Mouse (Mus musculus): ENCODE measurements around the gene Cacna1h. TPM values are rescaled to one million over a fixed set of nuclear protein-coding genes. Genes with fewer than 3 reads are reported as not detected.

The Cacna1h gene
- polyA plus RNA-seq, 1 experiment from 2014 or later, result 2.5 TPM

DNA sequence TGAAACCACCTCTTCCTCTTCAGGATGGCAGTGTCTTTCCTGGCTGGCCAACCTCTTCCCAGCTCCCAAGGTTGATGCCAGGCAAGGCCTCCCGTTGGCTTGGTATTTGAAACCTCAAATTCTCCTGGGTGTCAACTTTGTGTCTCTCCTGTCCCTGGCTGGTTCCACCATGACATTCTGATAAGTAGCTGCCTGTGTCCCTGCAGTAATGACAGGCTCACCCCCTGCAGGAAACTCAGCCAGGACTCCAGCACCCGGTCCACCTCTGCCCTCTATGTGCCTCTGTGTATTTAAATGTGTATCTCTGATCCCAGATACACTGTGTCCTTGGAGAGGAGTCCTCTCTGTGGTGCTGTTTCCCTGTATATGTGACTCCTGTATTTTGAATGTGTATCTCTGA is 32.7 kb upstream of the Cacna1h start:
- 65% methylated on average over 2 of the region's 2 CpGs for WGBS
- no peaks in the 10 kb centered on the region for H3K36me3 ChIP-seq
- peaks cover 7% of the 10 kb centered on the region; the same call in 1 of the 2 replicates for H3K4me1 ChIP-seq
- no peak overlapping the region for H3K27ac ChIP-seq
- H3K4me3 ChIP-seq, result no peak overlapping the region
- H3K4me2 ChIP-seq, result no peak overlapping the region
- no peaks in the 10 kb centered on the region for H3K27me3 ChIP-seq
- no peak for ATAC-seq (ENCODE audit: borderline replicate concordance, extremely low read depth, low FRiP score, low TSS enrichment)
- no peak overlapping the region for H3K9ac ChIP-seq
- no peaks in the 10 kb centered on the region for H3K9me3 ChIP-seq

DNA sequence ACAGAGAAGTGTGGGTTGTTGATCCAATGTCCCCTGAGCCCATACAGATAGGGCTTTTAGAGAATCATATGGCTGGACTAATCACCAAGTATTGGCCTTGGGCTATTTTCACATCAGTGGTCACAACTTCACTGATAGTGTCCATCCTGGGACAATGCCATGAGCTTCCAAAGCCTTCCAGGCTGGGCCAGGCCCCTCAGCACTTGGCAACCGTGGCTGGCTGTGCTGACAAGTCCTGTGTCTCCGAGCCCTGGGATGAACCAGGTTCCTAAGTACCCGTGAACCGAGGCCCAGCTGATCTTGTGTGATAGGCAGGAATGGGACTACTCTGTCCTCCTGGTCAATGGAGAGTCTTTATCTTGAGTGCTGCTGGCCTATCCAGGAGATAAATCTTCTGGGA is 30.5 kb upstream of the Cacna1h start:
- no peak for ATAC-seq (ENCODE audit: borderline replicate concordance, extremely low read depth, low FRiP score, low TSS enrichment)
- no peaks in the 10 kb centered on the region for H3K27me3 ChIP-seq
- H3K4me1 ChIP-seq, result peaks cover 7% of the 10 kb centered on the region; the same call in 1 of the 2 replicates
- no peak overlapping the region for H3K4me3 ChIP-seq
- H3K9ac ChIP-seq, result no peak overlapping the region
- no peaks in the 10 kb centered on the region for H3K9me3 ChIP-seq
- H3K4me2 ChIP-seq, result no peak overlapping the region
- 65% methylated on average over 4 of the region's 4 CpGs for WGBS
- H3K36me3 ChIP-seq, result no peaks in the 10 kb centered on the region
- H3K27ac ChIP-seq, result no peak overlapping the region

DNA sequence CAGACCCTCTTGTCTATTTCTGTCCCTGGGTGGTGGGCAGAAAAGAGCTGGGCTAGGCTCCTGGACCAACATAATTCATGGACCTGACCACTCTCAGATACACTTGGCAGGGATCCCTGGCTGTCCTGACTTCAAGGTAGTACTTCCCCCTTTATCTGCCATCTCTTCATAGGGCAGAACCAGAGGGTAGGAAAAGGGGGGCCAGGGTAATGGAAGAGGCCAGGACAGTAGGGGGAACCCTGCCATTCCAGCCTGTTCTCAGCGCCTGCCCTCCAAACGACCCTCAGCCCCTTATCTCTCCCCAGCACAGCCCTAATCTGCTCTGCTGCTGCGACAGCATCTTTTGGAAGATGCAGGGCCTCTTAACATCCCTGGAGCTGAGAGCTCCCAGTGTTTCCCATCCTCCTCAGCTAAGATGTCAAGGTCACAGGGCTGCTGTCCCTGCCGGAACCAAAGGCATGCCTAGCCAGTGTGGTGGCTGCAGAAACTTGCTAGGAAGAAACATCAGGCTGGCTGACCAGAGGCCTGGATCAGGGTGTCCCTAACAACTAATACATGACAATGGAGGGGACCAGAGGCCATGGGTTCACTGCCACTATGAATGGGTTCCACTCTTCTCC is 29.9 kb upstream of the Cacna1h start:
- Histone ChIP-seq H3K4me3 (no peak overlapping the region), H3K36me3 (no peaks in the 10 kb centered on the region), H3K27ac (no peak overlapping the region), H3K4me2 (no peak overlapping the region), H3K9me3 (no peaks in the 10 kb centered on the region), H3K4me1 (peaks cover 7% of the 10 kb centered on the region; the same call in 1 of the 2 replicates), H3K27me3 (no peaks in the 10 kb centered on the region), H3K9ac (no peak overlapping the region)
- WGBS, result 20% methylated on average over 4 of the region's 4 CpGs
- no peak for ATAC-seq (ENCODE audit: borderline replicate concordance, extremely low read depth, low FRiP score, low TSS enrichment)

- no peak overlapping the region for H3K4me3 ChIP-seq
- no peaks in the 10 kb centered on the region for H3K27me3 ChIP-seq
- peak; percentile 59; the same call in 1 of the 2 replicates for ATAC-seq (ENCODE audit: borderline replicate concordance, extremely low read depth, low FRiP score, low TSS enrichment)
- WGBS, result 14% methylated on average over 9 of the region's 9 CpGs
- H3K36me3 ChIP-seq, result no peaks in the 10 kb centered on the region
- H3K9ac ChIP-seq, result no peak overlapping the region
- H3K4me2 ChIP-seq, result no peak overlapping the region
- H3K27ac ChIP-seq, result no peak overlapping the region
- no peaks in the 10 kb centered on the region for H3K9me3 ChIP-seq
- H3K4me1 ChIP-seq, result peaks cover 7% of the 10 kb centered on the region; the same call in 1 of the 2 replicates
These were observed 28.8 kb upstream of the Cacna1h start for GRCm38 (mm10) chr17:25462236-25462875.

DNA sequence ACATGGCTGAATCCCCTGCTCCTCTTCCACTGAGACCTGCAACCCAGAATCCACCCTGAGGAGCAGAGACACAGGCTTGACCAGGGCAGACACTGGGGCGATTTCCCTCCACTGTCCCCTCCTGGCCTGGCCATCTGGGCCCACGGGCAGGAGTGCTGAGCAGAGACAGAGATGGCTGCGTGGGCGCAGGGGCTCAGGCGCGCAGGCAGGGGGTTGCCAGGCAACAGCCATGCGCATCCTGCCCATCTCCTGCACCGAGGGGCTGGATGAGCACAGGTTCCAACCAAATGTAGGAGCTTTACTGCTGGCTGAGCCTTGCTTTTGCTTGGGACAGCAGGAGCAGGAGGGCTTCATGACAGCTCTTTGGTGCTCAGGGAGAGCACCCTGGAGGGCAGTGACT is 23.0 kb upstream of the Cacna1h start:
- H3K36me3 ChIP-seq, result no peaks in the 10 kb centered on the region
- 39% methylated on average over 8 of the region's 8 CpGs for WGBS

GRCm38 (mm10) chr17:25454272-25454671 is 20.7 kb upstream of the Cacna1h start, which contains the start of gene Tekt4:
TSS of gene Tekt4 (plus strand) at chr17:25454615.
- Histone ChIP-seq H3K4me3 (no peak within 1 kb of the TSS), H3K27ac (no peak within 1 kb of the TSS), H3K36me3 (no peaks in the 10 kb centered on the region), H3K27me3 (no peaks in the 10 kb centered on the region), H3K4me1 (no peaks in the 10 kb centered on the region), H3K4me2 (no peak within 1 kb of the TSS), H3K9ac (no peak within 1 kb of the TSS), H3K9me3 (no peaks in the 10 kb centered on the region)
- 47% methylated on average over 2 of the region's 2 CpGs for WGBS
- ATAC-seq (ENCODE audit: borderline replicate concordance, extremely low read depth, low FRiP score, low TSS enrichment), result no peak

More for the DNA sequence above, 23.0 kb upstream of the Cacna1h start:
- no peak overlapping the region for H3K9ac ChIP-seq
- no peaks in the 10 kb centered on the region for H3K27me3 ChIP-seq
- H3K4me1 ChIP-seq, result no peaks in the 10 kb centered on the region
- H3K9me3 ChIP-seq, result no peaks in the 10 kb centered on the region
- H3K27ac ChIP-seq, result no peak overlapping the region
- H3K4me3 ChIP-seq, result no peak overlapping the region
- H3K4me2 ChIP-seq, result no peak overlapping the region
- ATAC-seq (ENCODE audit: borderline replicate concordance, extremely low read depth, low FRiP score, low TSS enrichment), result no peak

- Histone ChIP-seq H3K4me1 (no peaks in the 10 kb centered on the region; the same call in 1 of the 2 replicates), H3K27me3 (no peaks in the 10 kb centered on the region), H3K36me3 (no peaks in the 10 kb centered on the region), H3K9ac (no peak overlapping the region), H3K4me2 (no peak overlapping the region), H3K4me3 (no peak overlapping the region), H3K27ac (no peak overlapping the region), H3K9me3 (no peaks in the 10 kb centered on the region)
- 59% methylated on average over 5 of the region's 5 CpGs for WGBS
- no peak for ATAC-seq (ENCODE audit: borderline replicate concordance, extremely low read depth, low FRiP score, low TSS enrichment)
These were observed 18.8 kb upstream of the Cacna1h start for GRCm38 (mm10) chr17:25452246-25452965.

DNA sequence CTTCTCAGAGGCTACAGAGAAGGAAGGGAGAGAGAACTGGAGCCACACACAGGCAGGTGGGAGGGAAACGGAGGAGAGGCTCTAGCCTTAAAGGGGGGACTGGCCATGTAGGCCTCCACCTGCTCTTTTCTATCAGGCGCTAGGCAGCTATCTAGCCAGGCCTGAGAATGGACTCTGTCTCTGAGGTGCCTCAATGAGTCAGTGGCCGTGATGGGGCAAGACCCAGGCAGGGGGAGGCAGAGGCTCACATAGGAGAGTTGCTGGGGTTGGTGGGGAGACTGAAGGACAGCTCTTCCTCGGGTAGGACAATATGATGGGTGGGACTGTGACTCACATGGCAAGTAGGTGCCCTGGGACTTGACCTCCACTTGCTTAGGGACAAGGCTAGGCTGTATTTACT is 16.7 kb upstream of the Cacna1h start:
- no peaks in the 10 kb centered on the region for H3K36me3 ChIP-seq
- no peaks in the 10 kb centered on the region for H3K27me3 ChIP-seq
- H3K4me1 ChIP-seq, result no peaks in the 10 kb centered on the region; the same call in 1 of the 2 replicates
- no peak overlapping the region for H3K4me3 ChIP-seq
- H3K9me3 ChIP-seq, result no peaks in the 10 kb centered on the region
- ATAC-seq (ENCODE audit: borderline replicate concordance, extremely low read depth, low FRiP score, low TSS enrichment), result no peak
- H3K9ac ChIP-seq, result no peak overlapping the region
- no peak overlapping the region for H3K27ac ChIP-seq
- WGBS, result 51% methylated on average over 4 of the region's 4 CpGs
- H3K4me2 ChIP-seq, result no peak overlapping the region

DNA sequence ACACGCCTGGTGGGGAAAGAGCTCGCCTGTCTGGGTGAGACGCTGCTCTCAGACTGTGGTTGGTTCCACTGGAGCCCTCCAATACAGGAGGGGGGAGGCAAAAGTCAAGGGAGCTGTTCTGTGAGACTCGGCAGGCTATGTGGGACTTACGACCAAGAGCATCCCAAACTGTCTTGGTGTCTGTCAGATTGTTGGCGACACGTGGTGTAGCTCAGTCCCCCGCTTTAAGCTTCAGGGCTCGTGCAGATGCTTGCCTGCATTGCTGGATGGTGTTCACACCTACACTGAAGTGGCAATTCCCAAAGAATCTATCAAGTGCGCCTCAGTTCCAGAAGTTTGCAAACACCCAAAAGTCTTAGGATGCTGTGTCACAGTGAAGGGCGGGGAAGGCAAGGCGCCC is 14.3 kb upstream of the Cacna1h start:
- no peaks in the 10 kb centered on the region for H3K27me3 ChIP-seq
- 51% methylated on average over 12 of the region's 12 CpGs for WGBS
- no peak for ATAC-seq (ENCODE audit: borderline replicate concordance, extremely low read depth, low FRiP score, low TSS enrichment)
- no peak overlapping the region for H3K9ac ChIP-seq
- no peaks in the 10 kb centered on the region for H3K9me3 ChIP-seq
- H3K4me2 ChIP-seq, result no peak overlapping the region
- H3K4me1 ChIP-seq, result no peaks in the 10 kb centered on the region; the same call in 1 of the 2 replicates
- no peak overlapping the region for H3K4me3 ChIP-seq
- no peaks in the 10 kb centered on the region for H3K36me3 ChIP-seq
- no peak overlapping the region for H3K27ac ChIP-seq

- no peaks in the 10 kb centered on the region for H3K27me3 ChIP-seq
- no peaks in the 10 kb centered on the region for H3K36me3 ChIP-seq
- H3K4me3 ChIP-seq, result no peak overlapping the region
- no peaks in the 10 kb centered on the region; the same call in 1 of the 2 replicates for H3K4me1 ChIP-seq
- H3K9me3 ChIP-seq, result no peaks in the 10 kb centered on the region
- H3K9ac ChIP-seq, result no peak overlapping the region
- 83% methylated on average over 3 of the region's 3 CpGs for WGBS
- no peak overlapping the region for H3K4me2 ChIP-seq
- no peak overlapping the region for H3K27ac ChIP-seq
- ATAC-seq (ENCODE audit: borderline replicate concordance, extremely low read depth, low FRiP score, low TSS enrichment), result no peak
These were observed 12.3 kb upstream of the Cacna1h start for GRCm38 (mm10) chr17:25445841-25446240.

GRCm38 (mm10) chr17:25445074-25445473 is 11.5 kb upstream of the Cacna1h start:
- no peak overlapping the region for H3K4me3 ChIP-seq
- no peaks in the 10 kb centered on the region; the same call in 1 of the 2 replicates for H3K4me1 ChIP-seq
- WGBS, result 38% methylated on average over 4 of the region's 4 CpGs
- no peaks in the 10 kb centered on the region for H3K9me3 ChIP-seq
- no peak overlapping the region for H3K4me2 ChIP-seq
- H3K36me3 ChIP-seq, result no peaks in the 10 kb centered on the region
- no peak for ATAC-seq (ENCODE audit: borderline replicate concordance, extremely low read depth, low FRiP score, low TSS enrichment)
- no peaks in the 10 kb centered on the region for H3K27me3 ChIP-seq
- H3K9ac ChIP-seq, result no peak overlapping the region
- no peak overlapping the region for H3K27ac ChIP-seq

DNA sequence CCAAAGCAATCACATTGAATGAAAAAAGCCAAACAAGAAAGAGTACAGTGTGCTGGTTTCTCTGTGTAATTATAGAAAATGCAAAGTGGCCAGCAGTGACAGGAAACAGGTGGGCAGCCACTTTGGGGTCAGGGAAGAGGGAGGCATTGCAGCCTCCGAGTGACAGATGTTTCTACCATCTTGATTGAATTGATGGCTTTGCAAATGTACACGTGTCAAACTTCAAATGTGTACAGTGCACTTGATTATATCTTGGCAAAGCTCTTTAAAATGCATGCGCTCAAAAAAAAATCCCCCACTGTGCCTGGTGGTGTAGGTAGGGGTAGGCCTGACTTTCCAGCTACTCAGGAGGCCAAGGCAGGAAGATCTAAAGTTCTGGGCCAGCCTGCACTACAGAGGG is 9.3 kb upstream of the Cacna1h start:
- Histone ChIP-seq H3K27ac (no peak overlapping the region), H3K27me3 (no peaks in the 10 kb centered on the region), H3K4me1 (no peaks in the 10 kb centered on the region), H3K9ac (no peak overlapping the region), H3K4me3 (no peak overlapping the region), H3K4me2 (no peak overlapping the region), H3K9me3 (no peaks in the 10 kb centered on the region), H3K36me3 (no peaks in the 10 kb centered on the region)
- 38% methylated on average over 3 of the region's 3 CpGs for WGBS
- no peak for ATAC-seq (ENCODE audit: borderline replicate concordance, extremely low read depth, low FRiP score, low TSS enrichment)
